In the genomic region with DNA sequence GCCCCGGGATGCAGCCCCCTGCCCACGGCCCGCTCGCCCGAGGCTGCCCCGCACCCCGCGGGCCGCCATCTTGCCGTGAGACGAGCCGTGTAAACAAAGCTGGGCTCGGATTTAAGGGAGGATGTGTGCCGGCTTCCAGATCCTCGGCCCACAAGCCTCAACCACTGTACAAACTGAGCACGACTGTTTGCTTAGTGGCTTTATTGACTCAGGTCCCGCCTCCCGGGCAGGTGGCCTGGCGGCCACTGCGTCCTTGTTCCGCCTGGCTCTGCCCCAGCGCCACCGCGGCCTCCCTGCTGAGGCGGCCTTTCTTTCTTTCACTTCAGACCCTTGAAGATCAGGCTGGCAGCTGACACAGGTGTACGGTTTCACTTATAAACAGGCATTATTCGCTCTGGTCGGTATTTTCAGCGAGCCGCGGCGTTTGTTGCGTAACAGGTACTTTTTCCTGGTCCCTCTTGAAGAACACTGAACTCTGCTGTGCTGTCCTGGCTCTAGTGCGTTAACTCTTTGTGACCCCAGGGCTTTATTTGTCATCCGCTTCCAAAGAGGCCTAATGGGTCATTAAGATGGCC, we compare ENCODE assay signal across 8 mouse cellular contexts.
DNase-seq lines count a peak whose midpoint lies in the region; ATAC-seq lines count a peak whose summit lies in the region.

No protein-coding gene starts in this region.

- DNase-seq in Muller cell, postnatal 12 days (ENCODE audit: inconsistent ontology term), result peak; percentile 71
- peak; percentile 84 to 85 for DNase-seq in cerebellum, postnatal 10 days
- DNase-seq in frontal cortex, postnatal 36 days (ENCODE audit: low spot score in 2 of 2), result peak; percentile 55 to 57
- peak; percentile 57 to 68 for DNase-seq in layer of hippocampus, postnatal 25 days (ENCODE audit: extremely low spot score in 1 of 2, low spot score in 1 of 2)
- peak; percentile 86 for DNase-seq in lung, postnatal 36 days
- peak; percentile 70 for DNase-seq in retina, embryonic 14.5 days (ENCODE audit: low spot score)
- peak; percentile 52 to 57 for DNase-seq in thymus, postnatal 36 days

- no peaks in the 10 kb centered on the region for H3K9me3 ChIP-seq in hindbrain, embryonic 13.5 days

- H3K27ac ChIP-seq in hindbrain, embryonic 13.5 days, result peak overlapping the region; percentile 91

- H3K4me1 ChIP-seq in hindbrain, embryonic 13.5 days (replicated peaks), result peaks cover 23% of the 10 kb centered on the region

- no peaks in the 10 kb centered on the region for H3K27me3 ChIP-seq in hindbrain, embryonic 13.5 days

- H3K36me3 ChIP-seq in hindbrain, embryonic 13.5 days, result no peaks in the 10 kb centered on the region

- peak overlapping the region; percentile 48 for H3K4me3 ChIP-seq in hindbrain, embryonic 13.5 days

- 1% methylated on average over 35 of the region's 35 CpGs for WGBS in hindbrain, embryonic 13.5 days

- peak overlapping the region; percentile 82 for H3K9ac ChIP-seq in hindbrain, embryonic 13.5 days

- peak; percentile 62 for ATAC-seq in hindbrain, embryonic 13.5 days (ENCODE audit: low FRiP score)

- H3K4me2 ChIP-seq in hindbrain, embryonic 13.5 days, result peak overlapping the region; percentile 74

Comparison
In these comparisons a context has a peak if more than half of its experiments do, and no peak if none do; other contexts are left out.
1. Peak in every context shown above with its lines: DNase-seq, ATAC-seq, H3K4me3 ChIP-seq and H3K27ac ChIP-seq.